Mouse (Mus musculus): ENCODE data around the gene Erc2. TPM values are rescaled to one million over a fixed set of nuclear protein-coding genes. Genes with fewer than 3 reads are reported as not detected.

Gene Erc2
- polyA plus RNA-seq, 1 experiment from 2014 or later: 4.3 TPM

DNA sequence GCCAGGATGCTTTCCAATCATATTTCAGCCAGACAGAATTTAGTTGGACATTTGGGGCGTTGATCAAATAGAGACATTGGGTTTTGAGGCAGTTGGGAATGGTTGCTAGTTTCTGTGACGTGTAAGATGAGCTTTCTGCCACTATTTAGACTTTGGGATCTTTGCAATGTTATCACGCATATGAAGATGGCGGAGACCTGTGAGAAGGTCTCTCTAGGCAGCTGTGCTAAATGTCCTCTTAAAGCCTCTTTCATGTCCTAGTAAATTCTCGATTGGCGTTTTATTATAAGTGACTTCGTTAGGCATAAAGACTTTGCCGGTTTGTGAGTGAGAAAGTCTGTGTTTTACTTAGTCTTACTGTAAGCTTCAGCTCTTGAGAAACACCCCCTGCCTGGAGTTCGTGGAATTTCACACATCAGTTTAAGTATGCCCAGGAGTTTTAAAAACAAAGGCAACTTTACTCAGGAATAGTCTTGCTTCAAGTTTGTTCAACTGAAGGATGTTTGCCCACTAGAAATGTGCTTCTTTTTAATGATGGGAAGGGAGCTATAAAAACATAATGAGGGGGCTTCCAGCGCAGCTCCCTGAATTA lies 186.4 kb downstream of the Erc2 start:
- Histone ChIP-seq H3K9me3 (ENCODE audit: control insufficient read depth, low read length) (no peaks in the 10 kb centered on the region), H3K36me3 (ENCODE audit: control insufficient read depth, insufficient read depth, low read length) (no peaks in the 10 kb centered on the region), H3K4me3 (ENCODE audit: low read length) (no peak overlapping the region), H3K4me1 (ENCODE audit: control insufficient read depth, insufficient read depth, low read length) (no peaks in the 10 kb centered on the region), H3K4me2 (ENCODE audit: low read depth, low read length) (no peak overlapping the region), H3K9ac (ENCODE audit: low read depth, low read length) (no peak overlapping the region), H3K27ac (ENCODE audit: low read length) (no peak overlapping the region), H3K27me3 (replicated peaks; ENCODE audit: control insufficient read depth, insufficient read depth, low read length) (no peaks in the 10 kb centered on the region)
- no peak for ATAC-seq
- 54% methylated on average over 10 of the region's 10 CpGs for WGBS

DNA sequence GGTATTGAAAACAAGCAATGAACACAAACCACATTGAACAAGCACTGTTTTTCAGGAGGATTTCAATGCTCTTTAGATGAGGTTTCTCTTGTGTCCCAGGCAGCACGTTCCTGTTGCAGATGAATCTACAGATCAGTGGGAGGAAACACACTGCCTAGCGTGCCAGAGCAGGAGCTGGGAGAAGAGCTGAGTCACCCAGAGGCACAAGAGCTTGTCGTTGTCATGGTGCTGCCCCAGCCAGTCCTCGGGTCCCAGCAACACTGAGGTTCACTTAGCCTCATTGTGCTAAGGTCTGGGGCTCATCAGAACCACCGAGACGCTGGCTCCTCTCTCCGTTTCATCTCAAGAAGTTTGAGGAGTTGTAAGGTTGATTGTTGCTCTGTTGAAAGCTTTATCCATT lies 188.6 kb downstream of the Erc2 start:
- H3K4me1 ChIP-seq (ENCODE audit: control insufficient read depth, insufficient read depth, low read length): no peaks in the 10 kb centered on the region
- H3K27me3 ChIP-seq (replicated peaks; ENCODE audit: control insufficient read depth, insufficient read depth, low read length): no peaks in the 10 kb centered on the region
- no peak overlapping the region for H3K4me3 ChIP-seq (ENCODE audit: low read length)
- WGBS: 44% methylated on average over 7 of the region's 7 CpGs
- no peaks in the 10 kb centered on the region for H3K9me3 ChIP-seq (ENCODE audit: control insufficient read depth, low read length)
- H3K36me3 ChIP-seq (ENCODE audit: control insufficient read depth, insufficient read depth, low read length): no peaks in the 10 kb centered on the region
- H3K9ac ChIP-seq (ENCODE audit: low read depth, low read length): no peak overlapping the region
- no peak for ATAC-seq
- no peak overlapping the region for H3K4me2 ChIP-seq (ENCODE audit: low read depth, low read length)
- H3K27ac ChIP-seq (ENCODE audit: low read length): no peak overlapping the region

DNA sequence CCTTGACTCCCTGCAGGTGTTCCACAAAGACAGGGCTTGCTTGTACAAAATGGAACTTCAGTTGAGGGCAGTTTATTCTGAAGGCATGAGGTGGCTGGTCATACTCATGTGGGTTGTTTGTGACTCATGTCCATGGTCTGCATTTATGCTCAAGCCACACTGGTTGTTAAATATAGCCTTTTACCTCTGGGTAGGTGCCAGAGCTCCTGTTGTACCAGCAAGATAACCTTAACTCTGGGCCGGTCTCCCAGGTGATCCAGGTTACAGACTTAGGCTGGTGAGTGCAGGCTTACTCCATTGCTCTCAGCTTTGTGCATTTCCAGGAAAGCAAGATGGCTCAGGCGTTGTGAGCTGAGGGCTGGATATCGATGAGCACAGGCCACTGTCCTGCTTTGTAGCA lies 189.4 kb downstream of the Erc2 start:
- H3K27ac ChIP-seq (ENCODE audit: low read length): no peak overlapping the region
- WGBS: 93% methylated on average over 3 of the region's 3 CpGs
- no peaks in the 10 kb centered on the region for H3K4me1 ChIP-seq (ENCODE audit: control insufficient read depth, insufficient read depth, low read length)
- no peak overlapping the region for H3K4me3 ChIP-seq (ENCODE audit: low read length)
- no peak overlapping the region for H3K4me2 ChIP-seq (ENCODE audit: low read depth, low read length)
- H3K36me3 ChIP-seq (ENCODE audit: control insufficient read depth, insufficient read depth, low read length): no peaks in the 10 kb centered on the region
- H3K27me3 ChIP-seq (replicated peaks; ENCODE audit: control insufficient read depth, insufficient read depth, low read length): no peaks in the 10 kb centered on the region
- no peak for ATAC-seq
- H3K9me3 ChIP-seq (ENCODE audit: control insufficient read depth, low read length): no peaks in the 10 kb centered on the region
- H3K9ac ChIP-seq (ENCODE audit: low read depth, low read length): no peak overlapping the region

DNA sequence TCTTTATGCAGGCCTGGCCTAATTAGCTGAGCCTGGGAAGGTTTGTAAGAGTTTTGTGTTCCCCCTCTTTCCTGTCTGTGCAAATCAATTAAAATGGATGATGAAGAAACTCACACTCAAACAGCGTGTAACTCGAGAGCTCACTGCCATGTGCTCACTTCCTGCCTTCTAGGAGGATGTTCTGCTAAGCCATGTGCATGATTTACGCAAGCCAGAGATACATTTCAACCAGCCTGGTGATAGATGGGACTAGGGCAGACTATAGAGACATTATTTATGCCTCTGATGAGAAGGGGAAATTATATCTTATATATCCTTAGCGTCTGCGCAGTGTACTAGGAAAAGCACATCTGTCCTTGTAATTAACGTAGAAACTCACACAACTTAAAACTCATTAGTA lies 193.5 kb downstream of the Erc2 start:
- WGBS: 65% methylated on average over 6 of the region's 6 CpGs

DNA sequence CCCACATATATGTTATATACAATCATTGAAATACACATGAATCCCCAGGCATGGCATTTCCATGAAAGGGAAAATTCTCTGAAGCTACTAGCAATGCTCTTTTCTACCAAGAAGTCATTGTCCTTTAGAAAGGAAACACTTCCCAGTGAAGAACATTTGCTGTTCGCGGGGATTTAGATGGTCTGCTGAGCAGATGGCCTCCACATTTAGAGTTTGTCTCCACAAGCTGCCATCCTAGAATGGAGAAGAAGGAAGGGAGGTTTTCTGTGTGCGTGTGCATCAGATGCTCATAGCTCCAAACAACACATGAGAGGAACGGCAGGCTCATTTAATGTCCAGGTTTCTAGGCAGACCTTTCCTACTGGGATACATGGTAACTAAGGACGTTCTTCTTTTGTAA lies 196.8 kb downstream of the Erc2 start:
- WGBS: 90% methylated on average over 5 of the region's 5 CpGs
- Histone ChIP-seq H3K36me3 (ENCODE audit: control insufficient read depth, insufficient read depth, low read length) (no peaks in the 10 kb centered on the region), H3K9me3 (ENCODE audit: control insufficient read depth, low read length) (no peaks in the 10 kb centered on the region), H3K9ac (ENCODE audit: low read depth, low read length) (no peak overlapping the region), H3K27me3 (replicated peaks; ENCODE audit: control insufficient read depth, insufficient read depth, low read length) (no peaks in the 10 kb centered on the region), H3K4me1 (ENCODE audit: control insufficient read depth, insufficient read depth, low read length) (peaks cover 8% of the 10 kb centered on the region; the same call in 1 of the 2 replicates), H3K4me2 (ENCODE audit: low read depth, low read length) (no peak overlapping the region), H3K27ac (ENCODE audit: low read length) (no peak overlapping the region), H3K4me3 (ENCODE audit: low read length) (no peak overlapping the region)
- no peak for ATAC-seq

More for the DNA sequence above, 193.5 kb downstream of the Erc2 start:
- H3K9ac ChIP-seq (ENCODE audit: low read depth, low read length): no peak overlapping the region
- no peaks in the 10 kb centered on the region for H3K4me1 ChIP-seq (ENCODE audit: control insufficient read depth, insufficient read depth, low read length)
- H3K27ac ChIP-seq (ENCODE audit: low read length): no peak overlapping the region
- ATAC-seq: no peak
- no peaks in the 10 kb centered on the region for H3K36me3 ChIP-seq (ENCODE audit: control insufficient read depth, insufficient read depth, low read length)
- H3K27me3 ChIP-seq (replicated peaks; ENCODE audit: control insufficient read depth, insufficient read depth, low read length): no peaks in the 10 kb centered on the region
- H3K9me3 ChIP-seq (ENCODE audit: control insufficient read depth, low read length): no peaks in the 10 kb centered on the region
- no peak overlapping the region for H3K4me3 ChIP-seq (ENCODE audit: low read length)
- no peak overlapping the region for H3K4me2 ChIP-seq (ENCODE audit: low read depth, low read length)

DNA sequence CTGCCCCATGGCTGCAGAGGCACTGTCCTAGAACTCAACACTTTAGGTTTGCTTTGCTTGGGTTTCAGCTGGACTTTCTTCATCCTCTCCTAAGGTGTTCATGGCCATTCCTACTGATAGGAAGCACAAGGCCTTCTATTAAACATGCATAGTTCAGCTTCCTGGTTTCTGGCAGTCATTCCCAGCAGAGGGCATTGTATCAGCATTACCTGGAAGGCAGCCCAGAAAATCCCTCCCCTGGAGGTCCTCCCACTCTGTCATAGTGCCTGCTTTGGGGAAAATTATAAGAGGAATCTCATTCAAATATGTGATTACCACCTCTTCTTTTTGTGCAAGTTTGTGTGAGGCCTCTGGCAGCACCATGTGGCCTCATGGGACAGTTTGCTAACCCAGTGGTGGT lies 199.6 kb downstream of the Erc2 start:
- Histone ChIP-seq H3K4me2 (ENCODE audit: low read depth, low read length) (no peak overlapping the region), H3K27ac (ENCODE audit: low read length) (no peak overlapping the region), H3K4me1 (ENCODE audit: control insufficient read depth, insufficient read depth, low read length) (peaks cover 8% of the 10 kb centered on the region; the same call in 1 of the 2 replicates), H3K9me3 (ENCODE audit: control insufficient read depth, low read length) (no peaks in the 10 kb centered on the region), H3K36me3 (ENCODE audit: control insufficient read depth, insufficient read depth, low read length) (no peaks in the 10 kb centered on the region), H3K4me3 (ENCODE audit: low read length) (no peak overlapping the region), H3K9ac (ENCODE audit: low read depth, low read length) (no peak overlapping the region), H3K27me3 (replicated peaks; ENCODE audit: control insufficient read depth, insufficient read depth, low read length) (no peaks in the 10 kb centered on the region)
- no peak for ATAC-seq

DNA sequence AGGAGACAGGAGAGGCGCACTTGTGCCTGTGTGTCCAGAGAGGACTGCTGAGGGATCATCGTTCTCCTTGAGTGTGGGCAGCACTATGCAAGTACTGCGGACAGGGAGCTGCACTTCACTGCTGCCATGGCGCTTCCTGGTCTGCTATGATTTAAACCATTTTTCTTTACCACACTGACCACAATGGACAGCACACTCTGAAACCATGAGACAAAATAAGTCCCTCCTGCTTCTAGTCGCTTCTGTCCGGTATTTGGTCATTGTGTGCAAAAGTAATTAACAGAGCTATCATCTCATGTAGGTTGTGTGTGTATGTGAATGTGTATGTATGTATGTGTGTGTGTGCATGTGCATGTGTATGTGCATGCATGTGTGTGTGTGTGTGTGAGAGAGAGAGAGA lies 200.3 kb downstream of the Erc2 start:
- no peaks in the 10 kb centered on the region for H3K36me3 ChIP-seq (ENCODE audit: control insufficient read depth, insufficient read depth, low read length)
- peak; percentile 23; the same call in 1 of the 2 replicates for ATAC-seq
- H3K27me3 ChIP-seq (replicated peaks; ENCODE audit: control insufficient read depth, insufficient read depth, low read length): no peaks in the 10 kb centered on the region
- WGBS: 89% methylated on average over 6 of the region's 6 CpGs
- no peak overlapping the region for H3K4me2 ChIP-seq (ENCODE audit: low read depth, low read length)
- no peak overlapping the region for H3K4me3 ChIP-seq (ENCODE audit: low read length)
- H3K9me3 ChIP-seq (ENCODE audit: control insufficient read depth, low read length): no peaks in the 10 kb centered on the region
- H3K9ac ChIP-seq (ENCODE audit: low read depth, low read length): no peak overlapping the region
- peaks cover 8% of the 10 kb centered on the region; the same call in 1 of the 2 replicates for H3K4me1 ChIP-seq (ENCODE audit: control insufficient read depth, insufficient read depth, low read length)
- no peak overlapping the region for H3K27ac ChIP-seq (ENCODE audit: low read length)

DNA sequence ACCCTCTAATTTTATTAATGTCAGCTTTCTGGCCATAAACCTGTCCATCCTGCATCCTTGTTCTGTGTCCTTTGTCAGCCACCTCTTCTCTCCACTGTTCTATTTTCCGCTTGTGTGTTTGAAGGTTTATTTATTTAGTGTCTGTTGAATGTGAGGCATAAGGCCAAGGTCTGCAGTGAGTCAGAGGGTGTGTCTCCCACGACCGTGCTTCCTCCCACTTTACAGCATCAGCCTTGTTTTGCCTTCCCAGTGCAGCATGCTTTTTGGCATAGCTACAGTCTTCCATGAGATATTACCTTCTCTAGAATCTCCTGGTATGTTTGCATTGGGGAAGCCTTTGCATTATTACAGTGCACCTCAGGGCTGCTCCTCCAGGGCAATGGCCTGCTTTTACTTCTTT lies 200.8 kb downstream of the Erc2 start:
- Histone ChIP-seq H3K4me1 (ENCODE audit: control insufficient read depth, insufficient read depth, low read length) (peaks cover 8% of the 10 kb centered on the region; the same call in 1 of the 2 replicates), H3K9me3 (ENCODE audit: control insufficient read depth, low read length) (no peaks in the 10 kb centered on the region), H3K27me3 (replicated peaks; ENCODE audit: control insufficient read depth, insufficient read depth, low read length) (no peaks in the 10 kb centered on the region), H3K36me3 (ENCODE audit: control insufficient read depth, insufficient read depth, low read length) (no peaks in the 10 kb centered on the region), H3K27ac (ENCODE audit: low read length) (no peak overlapping the region), H3K4me3 (ENCODE audit: low read length) (no peak overlapping the region), H3K4me2 (ENCODE audit: low read depth, low read length) (no peak overlapping the region), H3K9ac (ENCODE audit: low read depth, low read length) (no peak overlapping the region)
- ATAC-seq: peak; percentile 90
- WGBS: 12% methylated on average over 3 of the region's 3 CpGs

DNA sequence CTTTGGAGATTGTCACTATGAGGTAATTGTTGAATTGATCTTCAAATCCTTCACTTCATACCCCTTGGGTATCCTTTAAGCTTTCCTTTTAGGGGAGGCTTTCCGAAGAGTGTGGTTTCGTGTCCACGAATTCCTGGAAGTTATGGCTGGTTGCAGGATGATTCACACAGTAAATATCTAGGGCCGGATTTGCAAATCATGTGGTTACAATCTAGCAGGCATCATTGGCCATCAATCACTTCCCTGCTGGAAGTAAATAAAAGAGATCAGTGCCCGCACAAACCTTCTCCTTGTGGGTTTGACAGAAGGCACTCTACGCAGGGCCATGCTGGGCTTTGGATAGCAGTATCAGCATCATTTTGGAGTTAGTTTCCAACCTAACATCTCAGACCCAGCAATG lies 201.7 kb downstream of the Erc2 start:
- Histone ChIP-seq H3K27me3 (replicated peaks; ENCODE audit: control insufficient read depth, insufficient read depth, low read length) (no peaks in the 10 kb centered on the region), H3K4me2 (ENCODE audit: low read depth, low read length) (no peak overlapping the region), H3K9ac (ENCODE audit: low read depth, low read length) (no peak overlapping the region), H3K27ac (ENCODE audit: low read length) (no peak overlapping the region), H3K9me3 (ENCODE audit: control insufficient read depth, low read length) (no peaks in the 10 kb centered on the region), H3K4me3 (ENCODE audit: low read length) (no peak overlapping the region), H3K4me1 (ENCODE audit: control insufficient read depth, insufficient read depth, low read length) (peaks cover 8% of the 10 kb centered on the region; the same call in 1 of the 2 replicates), H3K36me3 (ENCODE audit: control insufficient read depth, insufficient read depth, low read length) (no peaks in the 10 kb centered on the region)
- 66% methylated on average over 6 of the region's 6 CpGs for WGBS
- no peak for ATAC-seq

DNA sequence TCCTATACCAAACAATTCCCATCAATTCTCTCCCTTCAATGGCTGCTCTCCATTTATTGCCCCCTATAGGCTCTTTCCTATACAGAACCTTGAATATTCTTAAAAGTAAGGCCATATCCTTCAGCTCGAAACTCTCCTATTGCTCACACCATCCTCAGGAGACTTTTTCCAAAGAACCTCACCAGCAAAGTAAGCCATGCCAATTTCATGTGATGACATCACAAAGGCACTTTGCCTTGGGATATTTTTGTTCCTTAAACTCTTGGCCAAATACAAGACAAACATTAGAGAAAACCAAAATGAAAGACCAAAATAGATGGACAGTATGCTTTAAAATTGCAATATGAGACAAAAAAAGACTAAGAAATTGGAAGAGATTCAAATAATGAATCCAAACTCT lies 204.6 kb downstream of the Erc2 start:
- no peak overlapping the region for H3K4me2 ChIP-seq (ENCODE audit: low read depth, low read length)
- H3K9ac ChIP-seq (ENCODE audit: low read depth, low read length): no peak overlapping the region
- no peak overlapping the region for H3K27ac ChIP-seq (ENCODE audit: low read length)
- H3K27me3 ChIP-seq (replicated peaks; ENCODE audit: control insufficient read depth, insufficient read depth, low read length): no peaks in the 10 kb centered on the region
- ATAC-seq: no peak
- WGBS: 94% methylated on average over 1 of the region's 1 CpGs
- peaks cover 5% of the 10 kb centered on the region; the same call in 1 of the 2 replicates for H3K4me1 ChIP-seq (ENCODE audit: control insufficient read depth, insufficient read depth, low read length)
- no peaks in the 10 kb centered on the region for H3K36me3 ChIP-seq (ENCODE audit: control insufficient read depth, insufficient read depth, low read length)
- H3K4me3 ChIP-seq (ENCODE audit: low read length): no peak overlapping the region
- no peaks in the 10 kb centered on the region for H3K9me3 ChIP-seq (ENCODE audit: control insufficient read depth, low read length)

All from intestine, embryonic 16.5 days (tissue).